Mouse (Mus musculus) intestine, postnatal 0 days (tissue): Measurements from ENCODE around the gene Unc5c. TPM values are rescaled to one million over a fixed set of nuclear protein-coding genes. Genes with fewer than 3 reads are reported as not detected.

Source experiments
- ATAC-seq: fragments of 200-750 bp; cut with Nextera tagmentation; 2 replicates; pipeline ENCODE4 v1.8.0; 2017; ENCODE audit warnings: mild to moderate bottlenecking, moderate TSS enrichment, moderate library complexity
- H3K27ac ChIP-seq: fragments of 300-500 bp; sonication (generic); 2 replicates; pipeline ENCODE4 v1.5.1; 2014; ENCODE audit warnings: mild to moderate bottlenecking, low read depth, low read length, moderate library complexity
- H3K27me3 ChIP-seq: fragments of 300-500 bp; sonication (generic); replicated peaks from 2 replicates; pipeline ENCODE4 v1.6.1; 2014; ENCODE audit warnings: low read length, mixed read lengths; ENCODE audit not compliant: control insufficient read depth, insufficient read depth
- H3K36me3 ChIP-seq: fragments of 300-500 bp; sonication (generic); 2 replicates; pipeline ENCODE4 v1.6.1; 2014; ENCODE audit warnings: mild to moderate bottlenecking, moderate library complexity; ENCODE audit not compliant: control insufficient read depth, insufficient read depth
- H3K4me1 ChIP-seq: fragments of 300-500 bp; sonication (generic); replicated peaks from 2 replicates; pipeline ENCODE4 v1.6.1; 2014; ENCODE audit warnings: antibody characterized with exemption, low read length, mixed read lengths; ENCODE audit not compliant: control insufficient read depth, insufficient read depth
- H3K4me2 ChIP-seq: fragments of 300-500 bp; sonication (generic); replicated peaks from 2 replicates; pipeline ENCODE4 v1.6.1; 2014; ENCODE audit warnings: low read depth, mild to moderate bottlenecking, moderate library complexity
- H3K4me3 ChIP-seq: fragments of 300-500 bp; sonication (generic); 2 replicates; pipeline ENCODE4 v1.5.1; 2014; ENCODE audit warnings: low read depth, low read length
- H3K9ac ChIP-seq: fragments of 300-500 bp; sonication (generic); 2 replicates; pipeline ENCODE4 v1.6.1; 2014; ENCODE audit warnings: mild to moderate bottlenecking, low read depth, low read length
- H3K9me3 ChIP-seq: fragments of 300-500 bp; sonication (generic); 2 replicates; pipeline ENCODE4 v1.6.1; 2016; ENCODE audit warnings: mixed run types; ENCODE audit not compliant: control insufficient read depth
- CTCF ChIP-seq: sonication (generic); IDR thresholded peaks from 2 replicates; pipeline ENCODE4 v1.5.1; 2016; ENCODE audit warnings: low read depth, mild to moderate bottlenecking, control low read depth, antibody characterized with exemption, moderate library complexity
- WGBS: fragments of 180-500 bp; shearing (Covaris S2); extraction: QIAGEN DNeasy Blood & Tissue Kit; methylation state at CpG from one replicate; pipeline ENCODE4 v1.1.7; 2014; 5-methylcytosine and 5-hydroxymethylcytosine counted together
- polyA plus RNA-seq: library from polyadenylated mRNA; unstranded; fragments of >200 nt; fragmentation: Nextera tagmentation; extraction: Ambion mirVana; gene quantifications from 2 replicates; pipeline ENCODE4 v1.2.1, GENCODE M21; 2015

Unc5c gene
- polyA plus RNA-seq, 1 experiment from 2014 or later: 2.1 TPM

- no peak for ATAC-seq
- WGBS: 61% methylated on average over 2 of the region's 2 CpGs
These were observed 133.0 kb downstream of the Unc5c start for GRCm38 (mm10) chr3:141597974-141598373.

GRCm38 (mm10) chr3:141598936-141599335 is 133.9 kb downstream of the Unc5c start:
- no peak for TF ChIP-seq CTCF
- WGBS: 77% methylated on average over 2 of the region's 2 CpGs
- no peaks in the 10 kb centered on the region for H3K9me3 ChIP-seq
- H3K9ac ChIP-seq: no peak overlapping the region
- H3K27me3 ChIP-seq: no peaks in the 10 kb centered on the region
- H3K36me3 ChIP-seq: no peaks in the 10 kb centered on the region
- no peak for ATAC-seq
- no peak overlapping the region for H3K4me2 ChIP-seq
- H3K4me1 ChIP-seq: no peaks in the 10 kb centered on the region
- no peak overlapping the region for H3K27ac ChIP-seq
- H3K4me3 ChIP-seq: no peak overlapping the region

More at GRCm38 (mm10) chr3:141597974-141598373, 133.0 kb downstream of the Unc5c start:
- Histone ChIP-seq H3K4me3 (no peak overlapping the region), H3K27ac (no peak overlapping the region), H3K4me1 (no peaks in the 10 kb centered on the region), H3K27me3 (no peaks in the 10 kb centered on the region), H3K4me2 (no peak overlapping the region), H3K9me3 (no peaks in the 10 kb centered on the region), H3K9ac (no peak overlapping the region), H3K36me3 (no peaks in the 10 kb centered on the region)
- no peak for TF ChIP-seq CTCF

GRCm38 (mm10) chr3:141601072-141601549 is 136.1 kb downstream of the Unc5c start:
- Histone ChIP-seq H3K4me3 (no peak overlapping the region), H3K9me3 (no peaks in the 10 kb centered on the region), H3K4me2 (no peak overlapping the region), H3K4me1 (no peaks in the 10 kb centered on the region), H3K36me3 (no peaks in the 10 kb centered on the region), H3K27ac (no peak overlapping the region), H3K9ac (no peak overlapping the region), H3K27me3 (no peaks in the 10 kb centered on the region)
- no peak for ATAC-seq
- no peak for TF ChIP-seq CTCF
- 39% methylated on average over 6 of the region's 6 CpGs for WGBS

GRCm38 (mm10) chr3:141616718-141617117 is 151.7 kb downstream of the Unc5c start:
- no peak for ATAC-seq
- Histone ChIP-seq H3K9ac (no peak overlapping the region), H3K4me1 (no peaks in the 10 kb centered on the region), H3K27ac (no peak overlapping the region), H3K4me3 (no peak overlapping the region), H3K4me2 (no peak overlapping the region), H3K36me3 (no peaks in the 10 kb centered on the region), H3K9me3 (no peaks in the 10 kb centered on the region), H3K27me3 (no peaks in the 10 kb centered on the region)
- WGBS: 51% methylated on average over 1 of the region's 1 CpGs
- no peak for TF ChIP-seq CTCF

GRCm38 (mm10) chr3:141618675-141619074 is 153.7 kb downstream of the Unc5c start:
- Histone ChIP-seq H3K27me3 (no peaks in the 10 kb centered on the region), H3K27ac (no peak overlapping the region), H3K36me3 (no peaks in the 10 kb centered on the region), H3K4me1 (no peaks in the 10 kb centered on the region), H3K9me3 (no peaks in the 10 kb centered on the region), H3K9ac (no peak overlapping the region), H3K4me2 (no peak overlapping the region), H3K4me3 (no peak overlapping the region)
- WGBS: 50% methylated on average over 1 of the region's 1 CpGs
- no peak for TF ChIP-seq CTCF
- no peak for ATAC-seq

- Histone ChIP-seq H3K36me3 (no peaks in the 10 kb centered on the region), H3K27ac (no peak overlapping the region), H3K4me2 (no peak overlapping the region), H3K9me3 (no peaks in the 10 kb centered on the region), H3K4me1 (no peaks in the 10 kb centered on the region), H3K9ac (no peak overlapping the region), H3K4me3 (no peak overlapping the region), H3K27me3 (no peaks in the 10 kb centered on the region)
- 79% methylated on average over 1 of the region's 1 CpGs for WGBS
- no peak for TF ChIP-seq CTCF
- no peak for ATAC-seq
These were observed 156.5 kb downstream of the Unc5c start for GRCm38 (mm10) chr3:141621496-141621895.
